Mouse (Mus musculus) urinary bladder, postnatal 36 days (tissue): ENCODE measurements at regions not wholly inside any gene's neighbourhood (a gene's known extent, or its start where the extent isn't known, plus 50 kb on each side); places are given as distances from the start of the nearest gene placed in this dataset.

Source experiments
- DNase-seq, 2 experiments: peaks; one replicate each; pipeline ENCODE4 v3.0.0; 2022; ENCODE audit warnings: low spot score in 2 of 2, mixed read lengths in 1 of 2

DNA sequence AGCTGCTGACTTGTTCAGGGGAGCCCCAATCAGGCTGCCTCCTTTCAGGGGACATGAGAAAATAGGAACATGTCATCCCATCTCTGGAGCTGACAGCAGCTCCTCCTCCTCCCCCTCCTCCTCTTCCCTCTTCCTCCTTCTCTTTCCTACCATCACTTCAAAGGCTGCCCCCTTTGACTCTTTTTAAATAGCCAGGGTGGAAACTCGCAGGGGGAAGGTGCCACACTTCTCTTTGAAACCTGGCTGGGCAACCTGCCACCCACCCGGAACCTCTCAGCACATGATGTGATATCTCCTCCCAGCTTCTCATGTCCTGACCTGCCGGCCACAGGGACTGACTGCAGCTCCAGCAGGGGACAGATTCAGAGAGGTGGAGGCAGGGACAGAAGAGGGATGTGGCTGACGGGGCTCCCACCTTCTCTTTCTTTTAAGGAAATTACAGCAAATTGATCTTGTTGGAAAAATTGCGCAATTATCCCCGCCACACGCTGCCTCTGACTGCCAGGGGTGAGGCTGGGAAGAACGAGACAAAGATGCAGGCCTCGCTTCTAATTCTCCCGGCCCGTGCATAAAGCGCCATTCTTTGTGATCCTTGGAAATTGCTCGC, 399.6 kb upstream of the Kazn start:
- DNase-seq = no peak

DNA sequence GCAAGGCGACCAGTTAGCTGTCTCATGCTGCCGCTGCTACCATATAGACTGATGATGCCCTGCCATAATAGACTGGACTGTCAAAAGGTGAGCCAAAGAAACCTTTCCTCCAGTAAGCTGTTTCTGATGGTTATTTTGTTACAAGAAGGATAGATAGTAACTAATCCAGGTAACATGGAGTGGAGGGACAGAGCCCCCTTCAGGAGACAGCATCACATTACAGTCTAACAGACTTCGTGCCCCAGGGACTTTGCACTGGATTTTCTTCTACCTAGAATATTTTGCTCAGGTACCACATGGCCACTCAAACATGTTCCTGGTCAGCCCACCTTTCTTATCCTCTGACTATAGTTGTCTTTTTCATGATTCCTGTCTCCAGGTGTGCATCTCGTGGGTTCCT, 398.9 kb upstream of the Kazn start:
- DNase-seq = no peak

DNA sequence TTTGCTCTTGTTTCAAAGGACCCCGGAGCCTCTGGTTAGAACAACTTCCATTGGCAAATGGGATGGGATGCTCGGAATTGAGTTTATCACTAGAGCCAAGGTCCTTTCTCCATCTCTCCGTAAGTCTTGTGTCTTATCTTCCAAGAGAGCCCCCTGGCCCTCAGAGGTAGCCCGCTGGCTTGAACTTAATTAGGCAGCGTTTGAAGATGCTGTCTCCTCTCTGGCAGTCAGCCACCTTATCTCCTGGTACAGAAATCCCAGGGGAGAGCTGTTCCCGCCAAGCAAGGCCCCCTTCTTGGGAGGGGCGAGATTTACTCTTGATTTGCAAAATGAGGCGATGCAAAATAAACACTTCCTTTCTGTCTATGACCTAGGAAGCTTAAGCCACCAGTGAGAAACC, 395.2 kb upstream of the Kazn start:
- DNase-seq = no peak

DNA sequence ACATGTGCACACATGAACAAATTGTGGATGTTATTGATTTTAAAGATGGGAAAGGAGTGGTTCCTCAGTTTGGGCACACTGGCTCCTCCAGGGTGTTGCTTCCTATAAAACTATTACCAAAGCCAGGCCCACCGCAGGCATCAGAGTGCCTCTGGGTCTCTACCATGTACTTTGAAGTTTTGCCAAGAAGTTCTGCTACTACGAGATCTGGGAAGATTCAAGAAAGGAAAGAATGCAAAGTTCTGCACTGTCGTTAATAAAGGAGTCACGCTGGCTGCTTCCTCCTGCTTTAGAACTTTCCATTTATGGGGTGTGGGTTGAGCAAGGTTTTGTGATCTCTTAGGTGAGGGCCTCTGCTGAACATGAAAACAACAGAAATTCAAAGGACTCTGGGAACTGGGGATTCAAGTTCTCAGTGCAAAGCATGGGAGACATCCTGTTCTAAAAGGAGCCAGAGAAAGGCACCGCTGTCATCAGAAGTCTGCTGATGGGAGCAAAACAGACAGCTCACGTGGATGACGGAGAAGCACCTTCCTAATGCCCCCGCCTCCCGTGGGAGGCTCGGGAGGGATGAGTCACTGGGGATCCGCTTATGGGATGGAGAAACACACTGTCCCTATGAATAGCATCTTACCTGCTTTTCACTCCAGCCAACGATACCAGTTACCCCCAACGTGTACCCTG, 394.6 kb upstream of the Kazn start:
- no peak for DNase-seq

DNA sequence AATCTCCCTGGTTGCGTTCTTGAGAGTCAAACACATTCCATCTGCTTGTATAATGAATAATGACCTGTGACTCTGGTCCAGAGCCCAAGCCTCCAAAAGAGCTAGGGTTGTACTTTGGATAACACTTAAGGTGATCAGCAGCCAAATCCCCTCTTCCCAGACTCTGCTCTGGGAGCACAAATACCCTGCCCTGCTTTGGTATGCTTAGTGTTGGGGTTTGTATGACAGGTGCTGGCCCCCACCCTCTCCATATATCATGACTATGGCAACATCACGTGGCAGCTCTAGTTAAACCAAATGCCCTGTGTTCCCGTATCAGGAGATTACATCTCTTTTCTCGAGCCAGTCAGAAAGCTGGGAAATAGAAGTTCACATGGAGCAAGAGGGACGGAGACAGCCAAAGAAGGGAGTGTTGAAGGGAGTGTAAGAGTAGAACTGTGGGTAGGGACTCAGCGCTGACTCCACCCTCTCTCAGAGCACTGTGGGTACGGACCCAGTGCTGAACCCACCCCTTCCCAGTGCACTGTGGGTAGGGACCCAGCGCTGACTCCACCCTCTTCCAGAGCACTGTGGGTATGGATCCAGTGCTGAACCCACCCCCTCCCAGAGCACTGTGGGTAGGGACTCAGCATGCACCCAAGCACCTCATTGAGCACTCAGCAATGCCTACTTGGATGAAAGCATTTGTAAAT, 387.4 kb upstream of the Kazn start:
- DNase-seq = no peak

DNA sequence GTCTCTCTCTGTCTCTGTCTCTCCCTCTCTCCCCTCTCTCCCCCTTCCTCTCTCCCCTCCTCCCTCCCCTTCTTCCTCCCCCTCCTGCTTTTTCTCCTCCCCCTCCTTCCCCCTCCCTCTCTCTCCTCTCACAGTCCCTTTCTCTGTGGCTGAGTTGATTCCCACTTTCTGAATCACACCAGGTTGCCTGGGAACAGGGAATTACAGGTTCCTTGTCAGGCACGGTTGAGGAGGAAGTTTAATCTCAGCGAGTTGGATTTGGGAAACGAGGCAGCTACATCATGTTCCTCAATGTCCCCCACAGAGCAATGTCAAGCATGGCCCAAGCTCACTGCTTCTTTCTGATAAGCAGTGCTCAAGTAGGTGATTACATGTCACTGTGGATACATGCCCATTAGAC, 386.3 kb upstream of the Kazn start:
- no peak for DNase-seq

DNA sequence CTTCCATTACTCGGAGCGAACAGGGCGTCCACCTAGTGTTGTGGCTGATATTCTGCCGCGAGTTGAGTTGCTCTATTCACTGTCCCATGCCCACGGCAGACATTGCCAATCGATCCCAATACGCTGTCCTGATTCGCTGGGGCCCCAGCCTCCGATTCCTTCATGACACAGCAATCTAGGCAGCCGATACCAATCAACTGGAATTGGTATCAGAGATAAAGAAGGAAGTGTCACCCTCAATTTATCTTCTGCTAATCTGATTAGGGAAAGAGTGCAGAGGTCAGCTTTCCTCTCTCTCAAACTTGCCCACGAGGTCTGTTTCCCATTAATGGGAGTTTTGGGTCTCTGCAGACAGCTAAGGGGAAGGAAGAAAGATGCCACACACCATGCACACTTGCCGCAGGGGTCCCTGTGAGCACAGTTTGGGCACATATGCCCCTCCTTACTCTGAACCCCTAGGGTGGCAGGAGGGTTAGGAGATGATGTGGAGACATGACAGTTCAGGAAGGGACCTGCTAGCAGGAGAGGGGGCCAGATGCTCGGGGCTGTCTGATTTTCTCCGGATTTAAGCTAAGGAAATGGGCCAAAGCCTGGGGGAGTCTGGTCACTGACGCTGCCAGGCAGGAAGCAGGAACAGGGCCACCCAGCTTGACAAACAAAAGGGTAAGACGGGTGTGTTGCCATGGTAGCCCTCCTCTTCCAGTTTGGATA, 383.1 kb upstream of the Kazn start:
- DNase-seq = no peak

DNA sequence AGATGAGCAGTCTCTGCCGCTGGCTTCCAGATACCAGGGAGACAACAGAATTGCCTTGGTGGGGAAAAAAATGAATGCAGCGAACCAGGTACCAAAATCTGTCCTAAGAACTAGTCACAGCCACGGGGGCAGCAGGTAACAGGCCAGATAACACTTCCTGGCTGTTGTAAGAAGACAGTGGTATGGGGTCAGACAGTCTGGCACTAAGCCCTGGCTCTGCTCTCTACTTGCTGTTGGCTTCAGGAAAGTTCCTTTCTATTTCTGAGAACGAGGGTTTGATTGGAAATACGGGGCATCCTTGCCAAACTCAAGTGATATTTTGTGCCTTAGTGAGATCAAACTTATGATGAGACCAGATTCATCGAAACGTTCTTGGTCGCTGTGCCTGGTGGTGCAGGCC, 380.2 kb upstream of the Kazn start:
- no peak for DNase-seq

DNA sequence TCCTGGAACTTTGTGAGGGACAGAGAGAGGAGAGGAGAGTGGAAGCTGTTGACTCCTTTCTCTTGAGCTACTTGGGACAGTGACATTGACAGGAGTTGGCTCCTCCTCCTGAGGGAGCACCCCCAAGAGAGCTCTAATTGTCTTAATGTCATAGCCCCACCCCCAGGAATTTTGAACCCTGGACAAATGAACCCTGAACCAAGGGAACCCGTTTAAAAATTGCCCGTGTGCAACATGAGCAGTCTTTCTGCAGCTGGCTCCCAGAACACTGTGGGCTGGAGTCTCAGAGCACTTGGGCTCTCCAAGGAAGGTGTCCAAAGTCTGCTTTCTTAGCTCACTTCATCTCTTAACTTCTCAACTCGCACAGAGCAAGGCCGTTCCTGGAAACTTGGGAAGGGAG, 379.6 kb upstream of the Kazn start:
- no peak for DNase-seq

DNA sequence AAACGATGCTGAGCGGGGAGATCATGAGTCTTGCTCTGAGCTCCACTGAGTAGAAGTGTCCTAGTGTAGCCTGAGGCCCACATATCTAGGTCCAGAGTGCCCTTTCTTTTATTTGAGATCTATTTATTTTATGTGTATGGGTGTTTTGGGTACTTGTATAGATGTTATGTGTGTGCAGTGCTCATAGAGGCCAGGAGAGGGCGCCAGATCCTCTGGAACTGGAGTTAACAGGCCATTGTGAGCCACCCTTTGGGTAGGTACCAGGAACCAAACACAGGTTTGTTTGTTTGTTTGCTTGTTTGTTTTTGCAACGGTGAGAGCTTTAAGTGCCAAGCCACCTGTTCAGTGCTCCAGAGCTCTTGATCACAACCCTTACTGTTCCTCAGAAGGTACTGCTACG, 378.5 kb upstream of the Kazn start:
- no peak for DNase-seq

DNA sequence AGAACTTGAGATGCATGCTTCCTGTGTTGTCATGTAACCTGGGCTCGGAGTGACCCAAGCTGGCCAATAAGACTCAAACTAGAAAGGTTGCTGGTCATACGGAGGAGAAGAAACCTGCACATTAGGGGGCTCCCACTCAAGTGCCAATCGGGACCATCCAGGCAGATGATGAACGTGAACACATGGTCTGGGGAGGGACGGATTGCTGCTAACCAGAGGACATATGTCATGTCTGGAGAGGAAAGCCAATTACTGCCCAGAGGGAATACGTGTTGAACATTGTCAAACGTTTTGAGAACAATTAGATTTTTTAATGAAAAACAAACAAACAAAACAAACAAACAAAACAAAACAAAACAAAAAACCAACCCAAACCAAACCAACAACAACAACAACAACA, 377.7 kb upstream of the Kazn start:
- no peak for DNase-seq

DNA sequence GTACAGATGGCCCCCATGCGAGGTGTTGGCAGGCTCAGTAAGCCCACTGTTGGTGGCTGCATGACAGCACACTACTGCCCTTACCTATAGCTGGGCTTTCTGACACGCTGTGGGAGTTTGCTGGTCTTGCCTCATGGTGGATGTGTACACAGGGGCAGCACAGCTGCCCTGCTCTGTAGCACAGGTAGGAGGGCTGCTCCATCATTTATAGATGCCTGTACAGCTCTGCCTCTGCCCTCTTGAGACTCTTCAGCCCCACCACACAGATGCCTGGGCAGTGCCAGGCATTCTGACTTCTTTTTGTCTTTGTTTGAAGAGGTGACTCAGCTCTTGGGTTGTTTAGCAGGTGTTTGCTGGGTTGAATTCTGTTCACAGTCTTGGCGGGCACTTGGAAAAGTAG, 365.9 kb upstream of the Kazn start:
- DNase-seq = no peak

DNA sequence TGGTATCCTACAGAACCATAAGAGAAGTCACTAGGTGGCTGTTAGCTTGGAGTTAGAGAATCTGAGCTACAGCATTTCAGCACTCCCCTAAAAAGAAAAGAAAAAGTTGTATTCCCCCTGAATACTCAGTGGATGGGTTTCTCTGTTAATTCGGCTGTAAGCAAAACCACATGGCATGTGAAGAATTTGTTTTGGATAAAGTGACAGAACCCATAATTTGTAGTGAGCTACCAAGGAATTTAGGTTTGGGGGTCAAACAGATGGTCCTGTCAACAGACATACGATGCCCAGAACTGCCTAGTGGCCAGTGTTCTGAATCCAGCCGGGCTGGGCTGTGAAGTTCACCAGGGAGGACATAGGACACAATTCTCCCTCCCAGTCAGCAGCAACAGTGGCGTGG, 358.0 kb upstream of the Kazn start:
- no peak for DNase-seq

DNA sequence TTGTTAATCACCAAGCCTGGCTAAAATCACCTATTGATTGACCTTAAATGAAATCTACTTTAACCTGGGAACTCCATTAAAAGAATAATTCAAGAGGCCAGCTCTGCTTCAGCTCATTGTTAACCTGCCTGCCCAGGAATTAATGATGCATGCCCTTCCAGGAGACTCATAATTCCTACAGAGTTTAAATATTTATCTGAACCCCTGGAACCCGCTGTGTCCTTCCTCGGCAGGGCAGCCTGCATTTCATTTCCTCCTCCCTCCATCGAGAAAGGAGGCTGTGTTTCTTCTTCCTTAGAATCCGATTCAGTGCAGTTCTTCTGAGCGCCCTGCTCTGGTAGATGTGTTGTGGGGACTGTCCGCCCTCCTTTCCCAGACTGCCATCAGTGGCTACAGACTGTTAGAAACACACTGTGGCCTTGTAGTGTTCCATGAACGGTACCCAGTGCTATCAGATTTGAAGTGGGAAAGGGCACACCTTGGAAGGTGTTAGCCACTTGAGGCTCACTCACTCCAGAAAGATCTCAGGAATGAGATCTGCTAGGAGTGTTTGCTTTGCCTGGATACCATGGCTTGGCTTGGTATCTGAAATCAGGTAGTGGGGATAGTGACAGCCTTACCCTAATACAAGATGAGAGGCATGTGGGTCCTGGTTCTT, 350.0 kb upstream of the Kazn start:
- no peak for DNase-seq

DNA sequence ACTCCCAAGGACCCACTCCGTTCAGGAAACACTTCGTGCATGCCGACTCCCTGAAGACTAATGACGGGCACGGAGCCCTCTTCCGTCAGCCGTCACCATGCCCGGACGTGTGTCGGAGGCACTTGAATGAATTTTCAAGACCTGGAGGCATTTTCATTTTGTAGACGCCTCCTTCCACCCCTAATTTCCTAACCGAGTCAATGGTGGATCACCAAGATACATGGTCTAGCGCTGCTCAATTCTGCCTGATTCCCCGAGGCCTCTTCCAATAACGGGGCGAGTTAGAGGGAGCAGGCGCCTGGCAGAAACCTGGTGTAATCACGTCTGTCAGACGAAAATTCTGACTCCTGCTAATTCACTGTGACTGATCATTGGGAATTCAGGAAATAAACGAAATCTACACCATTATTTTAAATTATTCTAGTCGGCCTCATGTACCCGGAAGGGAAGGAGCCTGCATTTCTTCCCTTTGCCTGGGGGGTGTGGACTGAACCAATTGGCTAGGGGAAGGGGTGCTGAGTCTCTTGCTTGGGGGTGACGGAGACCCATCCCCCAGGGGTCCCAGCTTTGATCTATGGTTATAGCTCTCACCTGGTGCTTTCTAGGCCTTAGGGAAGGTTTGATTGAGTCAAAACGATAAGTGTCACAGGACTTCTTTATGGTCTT, 349.4 kb upstream of the Kazn start:
- DNase-seq = no peak

DNA sequence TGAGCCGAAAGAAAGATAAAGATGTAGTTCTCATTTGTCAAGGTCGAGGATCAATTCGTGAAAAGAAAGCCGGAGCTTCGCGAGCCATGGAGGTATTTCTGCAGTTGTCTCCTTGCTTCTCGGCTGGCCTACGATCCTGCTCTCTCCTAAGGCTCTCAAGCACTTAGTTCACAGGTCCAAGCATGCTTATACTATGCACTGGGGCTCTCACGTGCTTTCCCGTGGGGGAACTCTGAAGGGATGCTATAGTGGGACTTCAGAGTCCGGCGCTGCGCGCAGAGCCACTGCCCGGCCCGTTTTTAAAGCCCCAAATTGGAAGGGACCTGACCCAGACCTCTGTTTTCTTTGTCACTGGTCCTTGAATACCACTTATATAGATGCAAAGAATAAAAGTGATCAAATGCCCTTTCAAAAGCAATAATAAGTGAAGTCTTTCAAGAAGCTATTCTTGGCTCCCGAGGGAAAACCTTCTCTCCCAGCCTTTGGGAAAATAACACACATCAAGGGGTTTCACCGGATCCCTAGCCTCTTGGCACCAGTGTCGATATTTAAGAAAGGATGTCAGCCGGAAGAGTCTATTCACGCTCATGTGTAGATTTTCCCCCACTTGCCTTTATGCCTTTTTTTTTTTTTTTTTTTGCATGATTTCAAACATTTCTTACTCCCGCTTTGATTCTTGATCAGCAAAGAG, 348.3 kb upstream of the Kazn start:
- DNase-seq = no peak

DNA sequence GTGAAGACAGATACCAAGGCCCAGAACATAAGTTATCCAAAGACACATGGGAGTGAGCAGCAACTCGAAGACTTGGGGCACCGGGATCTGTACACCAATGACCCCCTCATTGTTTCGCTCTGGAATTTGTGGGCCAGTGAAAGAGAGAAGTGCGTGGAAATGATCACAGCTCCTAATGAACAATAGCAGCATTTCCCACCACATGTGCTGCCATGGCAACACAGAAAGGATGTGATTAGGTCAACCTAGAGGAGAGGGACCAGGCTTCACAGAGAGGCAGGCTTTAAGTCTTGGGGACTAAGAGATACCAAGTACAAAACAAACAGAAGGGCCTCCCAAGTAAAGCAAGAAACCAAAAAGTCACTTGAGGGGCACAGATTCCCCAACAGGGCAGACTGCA, 339.3 kb upstream of the Kazn start:
- DNase-seq = no peak

DNA sequence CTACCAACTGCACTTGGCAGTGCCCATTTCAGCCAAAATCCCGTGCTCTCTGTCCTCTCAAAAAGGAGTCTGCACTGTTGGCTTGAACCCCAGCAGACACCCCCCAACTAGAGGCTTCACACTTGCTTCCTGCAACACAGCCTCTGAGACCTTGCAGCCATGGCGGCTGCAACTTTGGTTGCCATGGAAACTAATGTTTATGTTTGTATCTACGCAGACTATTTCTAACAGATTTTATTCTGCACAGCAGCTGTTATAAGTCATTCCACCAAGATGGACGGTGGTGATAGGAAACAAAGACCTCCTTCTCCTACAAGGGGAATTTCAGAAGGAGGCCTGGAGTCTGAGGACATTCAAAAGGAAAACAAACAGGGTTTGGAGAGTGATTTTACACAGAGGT, 338.3 kb upstream of the Kazn start:
- no peak for DNase-seq

DNA sequence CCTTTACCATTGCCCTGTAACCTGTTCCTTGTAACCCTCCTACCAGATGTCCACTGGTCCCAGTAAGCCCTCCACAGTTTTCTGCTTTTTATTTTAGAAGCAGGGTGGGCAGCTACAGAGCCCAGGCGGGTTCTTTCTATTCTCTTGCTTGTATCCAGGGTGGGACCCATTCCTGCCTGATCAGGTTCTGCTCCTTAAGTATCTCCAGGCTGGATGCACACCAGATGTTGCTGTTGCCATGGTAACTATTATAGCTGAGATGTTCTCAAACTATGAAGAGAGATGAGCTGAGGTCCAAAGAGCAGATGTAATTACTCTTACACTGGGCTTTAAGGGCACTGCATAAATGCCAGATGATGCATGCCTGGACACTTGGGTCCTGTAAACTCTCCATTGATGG, 335.3 kb upstream of the Kazn start:
- DNase-seq = no peak

DNA sequence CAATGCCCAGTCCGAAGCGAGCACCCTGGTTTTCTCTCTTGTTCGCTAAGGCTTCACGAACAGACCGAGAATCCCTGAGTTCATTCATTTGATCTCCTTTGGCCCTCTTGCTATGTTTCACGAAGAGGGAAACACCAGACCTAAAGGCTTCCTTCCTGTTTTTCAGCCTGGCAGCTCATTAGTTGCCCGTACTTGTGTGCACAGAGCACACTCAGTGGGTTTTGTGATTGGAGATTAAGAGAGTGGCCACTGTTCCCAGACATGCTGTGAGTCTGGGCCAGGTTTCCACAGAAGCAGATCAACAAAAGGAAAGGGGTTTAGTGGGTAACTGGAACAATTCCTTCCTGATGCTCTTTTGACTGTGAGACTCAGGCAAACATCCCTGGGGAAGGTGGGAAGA, 331.5 kb upstream of the Kazn start:
- no peak for DNase-seq

DNA sequence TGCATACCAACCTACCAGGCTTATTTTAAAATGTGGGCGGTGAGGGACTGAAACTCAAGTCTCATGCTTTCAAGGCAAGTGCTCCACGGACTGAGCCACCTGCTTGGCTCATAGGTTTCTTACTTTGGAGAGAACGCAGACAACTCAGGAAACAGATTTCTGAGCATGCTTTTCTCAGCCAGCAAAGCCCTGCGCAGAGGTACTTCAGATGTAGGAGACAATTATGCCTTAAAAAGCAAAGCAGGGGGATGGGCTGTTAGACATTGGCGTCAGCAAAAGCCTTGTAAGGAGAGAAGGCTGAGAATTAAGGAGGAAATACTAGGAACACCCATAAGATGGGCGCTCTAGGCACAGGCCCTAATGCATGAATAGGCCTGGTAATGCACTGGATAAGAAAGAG, 329.4 kb upstream of the Kazn start:
- DNase-seq = no peak
